Mouse (Mus musculus) ES-E14 (cell line): ENCODE measurements at regions not wholly inside any gene's neighbourhood (a gene's known extent, or its start where the extent isn't known, plus 50 kb on each side); places are given as distances from the start of the nearest gene placed in this dataset.

Experiments used
- DNase-seq: peaks from one replicate; pipeline ENCODE4 v3.0.0-alpha.2; 2013; ENCODE audit warnings: low read depth, low spot score
- H3K27ac ChIP-seq: 2 replicates; pipeline ENCODE4 v1.5.1; 2012; ENCODE audit warnings: low read depth, mild to moderate bottlenecking, low read length, moderate library complexity, mixed read lengths; ENCODE audit not compliant: poor library complexity, insufficient read depth, severe bottlenecking
- H3K36me3 ChIP-seq: 2 replicates; pipeline ENCODE4 v1.6.1; 2012; ENCODE audit warnings: mild to moderate bottlenecking, low read length, moderate library complexity, mixed read lengths; ENCODE audit not compliant: control insufficient read depth, poor library complexity, insufficient read depth, severe bottlenecking
- H3K4me1 ChIP-seq, 2 experiments: fragments of 150-350 bp in 1 of 2; sonication (generic) in 1 of 2; 2 replicates each; pipeline ENCODE4 v1.6.1; 2012; ENCODE audit warnings: low read length in 2 of 2, mild to moderate bottlenecking in 1 of 2, mixed read lengths in 1 of 2; ENCODE audit not compliant: control insufficient read depth in 2 of 2, insufficient read depth in 2 of 2, poor library complexity in 1 of 2
- H3K4me3 ChIP-seq, 2 experiments: fragments of 150-350 bp in 1 of 2; sonication (generic) in 1 of 2; 2 replicates each; pipeline ENCODE4 v1.5.1; 2012; ENCODE audit warnings: low read length in 2 of 2, low read depth in 1 of 2, mild to moderate bottlenecking in 1 of 2, mixed read lengths in 1 of 2; ENCODE audit not compliant: insufficient read depth in 1 of 2, poor library complexity in 1 of 2, severe bottlenecking in 1 of 2
- H3K9ac ChIP-seq: 2 replicates; pipeline ENCODE4 v1.6.1; 2012; ENCODE audit warnings: low read depth, mild to moderate bottlenecking, low read length, mixed read lengths; ENCODE audit not compliant: poor library complexity, insufficient read depth, severe bottlenecking
- H3K9me3 ChIP-seq: fragments of 150-350 bp; sonication (generic); 2 replicates; pipeline ENCODE4 v1.6.1; 2012; ENCODE audit warnings: low read depth, mild to moderate bottlenecking, low read length; ENCODE audit not compliant: control insufficient read depth, insufficient read depth
- CHD2 ChIP-seq: IDR thresholded peaks from 2 replicates; pipeline ENCODE4 v1.6.1; 2014; ENCODE audit warnings: mild to moderate bottlenecking, low read depth, low read length, inconsistent platforms
- HCFC1 ChIP-seq: IDR thresholded peaks from 2 replicates; pipeline ENCODE4 v1.6.1; 2012; ENCODE audit warnings: low read length, inconsistent platforms, borderline replicate concordance; ENCODE audit not compliant: insufficient read depth
- MAFK ChIP-seq: IDR thresholded peaks from 2 replicates; pipeline ENCODE4 v1.6.1; 2014; ENCODE audit warnings: mild to moderate bottlenecking, low read depth, low read length, inconsistent platforms; ENCODE audit not compliant: insufficient read depth
- ZC3H11A ChIP-seq: IDR thresholded peaks from 2 replicates; pipeline ENCODE4 v1.6.1; 2012; ENCODE audit warnings: low read depth, mild to moderate bottlenecking, inconsistent platforms, low read length, borderline replicate concordance
- ZNF384 ChIP-seq: IDR thresholded peaks from 2 replicates; pipeline ENCODE4 v1.6.1; 2012; ENCODE audit warnings: low read depth, low read length, inconsistent platforms
- in situ Hi-C, 2 experiments: fragments of 600-800 bp; cut with MboI; formaldehyde crosslinking; loops; one replicate each; pipeline ENCODE4 v1.15.1; 2025; ENCODE audit warnings: low sequenced_read_pairs in 2 of 2, inconsistent platforms in 1 of 2; ENCODE audit not compliant: unreplicated experiment in 2 of 2

GRCm38 (mm10) chr4:88988363-88988762 lies 108.4 kb upstream of the Ifne start:
- Histone ChIP-seq H3K9ac (no peak overlapping the region), H3K4me3 (no peak overlapping the region), H3K9me3 (no peaks in the 10 kb centered on the region), H3K36me3 (no peaks in the 10 kb centered on the region), H3K27ac (no peak overlapping the region), H3K4me1 (no peaks in the 10 kb centered on the region)
- no peak for DNase-seq
- in situ Hi-C loops, result no loop called here
- TF ChIP-seq HCFC1, result no peak
- TF ChIP-seq CHD2, result no peak
- TF ChIP-seq MAFK, result no peak
- no peak for TF ChIP-seq ZNF384
- no peak for TF ChIP-seq ZC3H11A

GRCm38 (mm10) chr4:88987103-88987502 lies 107.1 kb upstream of the Ifne start:
- no peak overlapping the region for H3K4me3 ChIP-seq
- no peak for TF ChIP-seq ZNF384
- no peak for TF ChIP-seq MAFK
- TF ChIP-seq HCFC1, result no peak
- no peak for TF ChIP-seq CHD2
- no peak for TF ChIP-seq ZC3H11A
- H3K36me3 ChIP-seq, result no peaks in the 10 kb centered on the region
- no peak for DNase-seq
- H3K4me1 ChIP-seq, result no peaks in the 10 kb centered on the region
- no peak overlapping the region for H3K27ac ChIP-seq
- in situ Hi-C loops, result no loop called here
- no peaks in the 10 kb centered on the region for H3K9me3 ChIP-seq
- no peak overlapping the region for H3K9ac ChIP-seq

- in situ Hi-C loops, result no loop called here
- Histone ChIP-seq H3K27ac (no peak overlapping the region), H3K36me3 (no peaks in the 10 kb centered on the region), H3K9me3 (no peaks in the 10 kb centered on the region), H3K4me3 (no peak overlapping the region), H3K9ac (no peak overlapping the region), H3K4me1 (no peaks in the 10 kb centered on the region)
- TF ChIP-seq HCFC1, result no peak
- no peak for TF ChIP-seq CHD2
- TF ChIP-seq ZC3H11A, result no peak
- TF ChIP-seq ZNF384, result no peak
- TF ChIP-seq MAFK, result no peak
- no peak for DNase-seq
Measured at GRCm38 (mm10) chr4:88982457-88982856, 102.5 kb upstream of the Ifne start.

GRCm38 (mm10) chr4:88977099-88977888 lies 97.3 kb upstream of the Ifne start:
- TF ChIP-seq HCFC1 (no peak), ZC3H11A (no peak), ZNF384 (no peak)
- H3K27ac ChIP-seq, result no peak overlapping the region
- in situ Hi-C loops, result no loop called here
- no peaks in the 10 kb centered on the region for H3K36me3 ChIP-seq
- H3K9me3 ChIP-seq, result no peaks in the 10 kb centered on the region
- H3K4me3 ChIP-seq, result no peak overlapping the region
- no peaks in the 10 kb centered on the region for H3K4me1 ChIP-seq
- no peak overlapping the region for H3K9ac ChIP-seq
- no peak for DNase-seq

GRCm38 (mm10) chr4:88974535-88974934 lies 94.5 kb upstream of the Ifne start:
- Histone ChIP-seq H3K9me3 (no peaks in the 10 kb centered on the region), H3K9ac (no peak overlapping the region), H3K4me1 (no peaks in the 10 kb centered on the region), H3K4me3 (no peak overlapping the region), H3K36me3 (no peaks in the 10 kb centered on the region), H3K27ac (no peak overlapping the region)
- in situ Hi-C loops, result no loop called here
- no peak for DNase-seq
- TF ChIP-seq CHD2 (no peak), MAFK (no peak), ZC3H11A (no peak), HCFC1 (no peak), ZNF384 (no peak)
